Mouse (Mus musculus) thymus, adult 2 months (tissue): ENCODE data around the gene Tmem136. TPM values are rescaled to one million over a fixed set of nuclear protein-coding genes. Genes with fewer than 3 reads are reported as not detected.

Experiments used
- DNase-seq: peaks from one replicate; pipeline ENCODE4 v3.0.0; 2021
- H3K27ac ChIP-seq: fragments of 200-500 bp; 2 replicates; pipeline ENCODE4 v1.5.1; 2012; ENCODE audit warnings: low read length, control low read depth; ENCODE audit not compliant: control insufficient read depth, insufficient read depth
- H3K27me3 ChIP-seq: fragments of 200-500 bp; 2 replicates; pipeline ENCODE4 v1.6.1; 2012; ENCODE audit warnings: mild to moderate bottlenecking, low read length, moderate library complexity, mixed read lengths; ENCODE audit not compliant: control insufficient read depth, insufficient read depth
- H3K36me3 ChIP-seq: fragments of 200-500 bp; 2 replicates; pipeline ENCODE4 v1.6.1; 2012; ENCODE audit warnings: mild to moderate bottlenecking, low read length, moderate library complexity; ENCODE audit not compliant: control insufficient read depth, insufficient read depth
- H3K4me1 ChIP-seq: fragments of 200-500 bp; replicated peaks from 2 replicates; pipeline ENCODE4 v1.6.1; 2012; ENCODE audit warnings: low read length; ENCODE audit not compliant: control insufficient read depth, insufficient read depth
- H3K4me3 ChIP-seq: fragments of 200-500 bp; 2 replicates; pipeline ENCODE4 v1.5.1; 2012; ENCODE audit warnings: mild to moderate bottlenecking, low read length, control low read depth, moderate library complexity; ENCODE audit not compliant: control insufficient read depth, insufficient read depth
- CTCF ChIP-seq: fragments of 200-500 bp; IDR thresholded peaks from 2 replicates; pipeline ENCODE4 v1.5.1; 2012; ENCODE audit warnings: mild to moderate bottlenecking, control low read depth, low read length, moderate library complexity, borderline replicate concordance; ENCODE audit not compliant: control insufficient read depth, poor library complexity, insufficient read depth; ENCODE audit errors: extremely low read depth
- POLR2A ChIP-seq: fragments of 200-500 bp; IDR thresholded peaks from 2 replicates; pipeline ENCODE4 v1.6.1; 2012; ENCODE audit warnings: mild to moderate bottlenecking, low read length, control low read depth, moderate library complexity; ENCODE audit not compliant: control insufficient read depth, poor library complexity, insufficient read depth; ENCODE audit errors: extremely low read depth
- WGBS: fragments of 180-500 bp; shearing (Covaris S2); methylation state at CpG from one replicate; pipeline ENCODE4 v1.1.7; 2018; 5-methylcytosine and 5-hydroxymethylcytosine counted together
- polyA plus RNA-seq: library from polyadenylated mRNA; depleted of rRNA; stranded (reverse); fragments of >200 nt; gene quantifications from 2 replicates; pipeline ENCODE4 v1.2.3, GENCODE M21; 2012

Tmem136 gene
- polyA plus RNA-seq, 1 experiment, result 0.59 TPM

DNA sequence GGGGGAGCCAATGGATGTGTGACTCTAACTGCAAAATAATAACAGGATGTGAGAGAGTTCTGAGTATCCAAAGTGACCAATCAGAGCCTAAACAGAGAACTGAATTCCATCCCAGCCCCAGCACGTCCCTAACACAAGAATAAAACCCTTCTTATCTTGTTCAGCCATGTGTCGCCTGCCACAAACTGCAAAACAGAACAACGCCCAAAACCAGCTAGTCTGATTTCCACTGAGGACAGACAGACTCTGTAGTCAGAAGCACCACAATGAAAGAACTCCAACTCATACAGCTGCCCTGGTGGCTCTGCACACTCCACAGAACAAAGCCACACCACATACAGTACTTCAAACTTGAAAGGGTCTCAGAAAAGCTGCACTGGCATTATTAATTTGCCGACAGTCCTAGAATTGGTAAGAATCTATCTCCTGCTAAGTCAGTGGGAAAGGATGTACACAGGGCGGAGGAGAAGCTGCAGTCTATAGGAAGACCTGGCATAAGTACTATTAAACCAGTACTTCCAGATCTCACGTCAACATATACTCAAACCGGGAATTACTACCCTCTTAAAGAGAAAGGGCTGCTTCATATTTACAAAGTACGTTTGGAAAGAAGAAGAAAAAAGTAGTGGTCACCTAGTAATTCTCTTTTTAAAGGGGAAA, 14.3 kb downstream of the Tmem136 start:
- peaks cover 9% of the 10 kb centered on the region for H3K4me1 ChIP-seq
- peaks cover 15% of the 10 kb centered on the region for H3K27me3 ChIP-seq
- no peaks in the 10 kb centered on the region for H3K36me3 ChIP-seq
- 82% methylated on average over 8 of the region's 8 CpGs for WGBS
- TF ChIP-seq CTCF, result no peak
- TF ChIP-seq POLR2A, result no peak
- no peak overlapping the region for H3K27ac ChIP-seq
- no peak for DNase-seq
- no peak overlapping the region for H3K4me3 ChIP-seq

DNA sequence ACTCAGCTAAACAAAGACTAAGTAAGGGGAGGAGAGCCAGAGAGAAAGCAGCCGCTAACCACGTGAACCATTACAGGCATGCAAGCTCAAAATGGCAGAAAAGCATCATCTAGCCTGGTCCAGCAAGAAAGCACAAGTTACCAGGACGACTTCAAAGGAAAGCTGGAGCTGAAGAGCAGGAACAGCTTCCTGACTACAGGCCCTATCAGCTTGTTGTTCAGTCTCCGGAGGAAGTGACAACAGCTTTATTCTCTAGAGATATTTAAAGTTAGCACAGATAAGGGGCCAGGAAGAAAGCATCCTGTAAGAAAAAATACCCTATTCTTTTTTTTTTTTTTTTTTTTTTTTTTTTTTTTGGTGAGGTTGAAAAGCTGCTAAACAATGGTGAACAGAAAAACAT, 17.4 kb downstream of the Tmem136 start:
- peaks cover 6% of the 10 kb centered on the region for H3K4me1 ChIP-seq
- H3K27me3 ChIP-seq, result peaks cover 3% of the 10 kb centered on the region; the same call in 1 of the 2 replicates
- H3K27ac ChIP-seq, result no peak overlapping the region
- no peak for TF ChIP-seq CTCF
- TF ChIP-seq POLR2A, result no peak
- no peaks in the 10 kb centered on the region for H3K36me3 ChIP-seq
- 75% methylated on average over 4 of the region's 4 CpGs for WGBS
- no peak for DNase-seq
- no peak overlapping the region for H3K4me3 ChIP-seq

GRCm38 (mm10) chr9:43097801-43098557, 18.4 kb downstream of the Tmem136 start:
- H3K4me3 ChIP-seq, result no peak overlapping the region
- H3K27me3 ChIP-seq, result no peaks in the 10 kb centered on the region
- no peaks in the 10 kb centered on the region for H3K36me3 ChIP-seq
- WGBS, result 85% methylated on average over 3 of the region's 3 CpGs
- DNase-seq, result no peak
- peaks cover 6% of the 10 kb centered on the region for H3K4me1 ChIP-seq
- no peak overlapping the region for H3K27ac ChIP-seq
- TF ChIP-seq CTCF (no peak), POLR2A (no peak)

- DNase-seq, result peak; percentile 68
- no peak overlapping the region for H3K4me3 ChIP-seq
- TF ChIP-seq POLR2A (no peak), CTCF (no peak)
- no peak overlapping the region for H3K27ac ChIP-seq
- 0 out of 2 replicates have a peak, but pooled peaks cover 2% of the 10 kb centered on the region for H3K27me3 ChIP-seq
- H3K36me3 ChIP-seq, result no peaks in the 10 kb centered on the region
- H3K4me1 ChIP-seq, result peaks cover 6% of the 10 kb centered on the region
Measured at GRCm38 (mm10) chr9:43096337-43096736, 20.0 kb downstream of the Tmem136 start.

- Histone ChIP-seq H3K4me1 (peaks cover 6% of the 10 kb centered on the region), H3K27me3 (0 out of 2 replicates have a peak, but pooled peaks cover 2% of the 10 kb centered on the region), H3K4me3 (no peak overlapping the region), H3K27ac (no peak overlapping the region), H3K36me3 (no peaks in the 10 kb centered on the region)
- TF ChIP-seq CTCF, result no peak
- no peak for TF ChIP-seq POLR2A
- 85% methylated on average over 4 of the region's 4 CpGs for WGBS
- no peak for DNase-seq
Measured at GRCm38 (mm10) chr9:43094828-43095227, 21.5 kb downstream of the Tmem136 start.

- Histone ChIP-seq H3K36me3 (no peaks in the 10 kb centered on the region), H3K4me1 (peaks cover 6% of the 10 kb centered on the region), H3K27me3 (0 out of 2 replicates have a peak, but pooled peaks cover 2% of the 10 kb centered on the region), H3K4me3 (no peak overlapping the region), H3K27ac (no peak overlapping the region)
- WGBS, result 97% methylated on average over 3 of the region's 3 CpGs
- TF ChIP-seq CTCF, result no peak
- no peak for TF ChIP-seq POLR2A
- no peak for DNase-seq
Measured at GRCm38 (mm10) chr9:43093803-43094202, 22.6 kb downstream of the Tmem136 start.

- no peaks in the 10 kb centered on the region for H3K4me1 ChIP-seq
- H3K27ac ChIP-seq, result no peak overlapping the region
- no peak for DNase-seq
- H3K27me3 ChIP-seq, result no peaks in the 10 kb centered on the region
- TF ChIP-seq CTCF (no peak), POLR2A (no peak)
- H3K36me3 ChIP-seq, result no peaks in the 10 kb centered on the region
- H3K4me3 ChIP-seq, result no peak overlapping the region
- 93% methylated on average over 1 of the region's 1 CpGs for WGBS
Measured at GRCm38 (mm10) chr9:43085686-43086285, 30.6 kb downstream of the Tmem136 start.
